Mouse (Mus musculus) cerebellum, postnatal 10 days (tissue): ENCODE data around the gene Atp2a3.
A peak's percentile ranks its signal among the peaks of the same experiment; 100 is the strongest.

ENCODE experiments used
- DNase-seq, 2 experiments: peaks; one replicate each; pipeline ENCODE4 v3.0.0; 2021; ENCODE audit warnings: mixed read lengths in 2 of 2

Atp2a3 gene

GRCm38 (mm10) chr11:73039102-73039799, 78.3 kb downstream of the Atp2a3 start:
- peak; percentile 81 to 87 for DNase-seq
